Mouse (Mus musculus): ENCODE data around the gene Nrxn1. TPM values are rescaled to one million over a fixed set of nuclear protein-coding genes. Genes with fewer than 3 reads are reported as not detected.

The Nrxn1 gene
- total RNA-seq, 2 experiments from 2014 or later: 615 to 617 TPM

DNA sequence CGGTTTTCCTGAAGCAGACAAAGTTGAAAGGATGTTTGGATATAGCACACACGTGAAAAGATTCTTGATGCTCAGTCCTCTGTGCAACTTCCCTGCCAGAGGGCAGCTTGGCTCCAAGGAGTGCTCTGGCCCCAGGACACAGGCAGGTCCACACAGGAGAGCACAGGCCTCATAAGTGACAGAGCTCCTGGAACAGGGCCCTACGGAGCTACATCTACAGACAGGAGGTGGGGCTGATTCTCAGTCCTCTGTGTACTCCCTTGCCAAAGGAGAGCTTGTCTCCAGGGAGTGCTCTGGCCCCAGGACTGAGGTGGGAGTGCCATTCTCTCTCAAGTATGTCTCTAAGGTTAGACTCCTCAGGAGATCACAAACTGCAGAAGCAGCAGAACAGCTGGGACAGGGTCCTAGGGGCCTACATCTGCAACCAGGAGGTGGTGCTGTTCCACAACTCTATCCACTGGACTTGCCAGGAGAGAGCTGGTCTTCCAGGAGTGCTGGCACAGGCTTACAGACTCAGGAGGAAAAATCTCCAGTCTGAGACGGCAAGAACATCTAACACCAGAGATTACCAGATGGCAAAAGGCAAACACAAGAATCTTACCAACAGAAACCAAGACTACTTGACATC is 129.9 kb downstream of the Nrxn1 start:
- H3K27ac ChIP-seq: no peak overlapping the region
- TF ChIP-seq CTCF (IDR thresholded peaks at IDR 0.05): peak; percentile 25
- intact Hi-C loops (cut with DNase I): no loop called here
- H3K4me3 ChIP-seq: no peak overlapping the region
- no peak for DNase-seq (ENCODE audit: extremely low spot score in 1 of 2, low spot score in 2 of 2)

GRCm38 (mm10) chr17:90955221-90955620 is 137.7 kb downstream of the Nrxn1 start:
- no peak overlapping the region for H3K4me3 ChIP-seq
- DNase-seq (ENCODE audit: extremely low spot score in 1 of 2, low spot score in 2 of 2): no peak
- intact Hi-C loops (cut with DNase I): no loop called here
- H3K27ac ChIP-seq: no peak overlapping the region
- no peak for TF ChIP-seq CTCF (IDR thresholded peaks at IDR 0.05)

GRCm38 (mm10) chr17:90934929-90935328 is 157.9 kb downstream of the Nrxn1 start:
- intact Hi-C loops (cut with DNase I): no loop called here
- DNase-seq (ENCODE audit: extremely low spot score in 1 of 2, low spot score in 2 of 2): no peak
- no peak for TF ChIP-seq CTCF (IDR thresholded peaks at IDR 0.05)
- Histone ChIP-seq H3K27ac (no peak overlapping the region), H3K4me3 (no peak overlapping the region)

DNA sequence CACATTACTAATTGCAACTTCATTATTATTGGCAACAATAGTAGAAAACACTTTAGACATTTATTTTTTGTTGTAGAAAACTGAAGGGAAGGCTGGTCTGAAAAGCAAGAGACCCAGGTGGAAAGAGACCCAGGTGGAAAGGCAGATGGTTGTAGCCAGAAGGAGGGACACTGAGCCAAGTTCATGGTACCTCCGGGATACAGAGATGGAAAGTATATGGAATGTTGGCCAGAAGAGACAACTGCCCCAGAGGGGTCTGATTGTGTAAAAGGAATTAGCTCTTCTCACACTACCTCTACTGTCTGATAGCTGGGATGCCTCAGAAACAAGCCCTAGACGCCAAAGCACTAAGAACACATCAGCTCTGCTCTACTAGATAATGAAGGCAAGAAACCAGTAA is 179.6 kb downstream of the Nrxn1 start:
- TF ChIP-seq CTCF (IDR thresholded peaks at IDR 0.05): no peak
- H3K4me3 ChIP-seq: no peak overlapping the region
- intact Hi-C loops (cut with DNase I): no loop called here
- no peak overlapping the region for H3K27ac ChIP-seq
- DNase-seq (ENCODE audit: extremely low spot score in 1 of 2, low spot score in 2 of 2): no peak

DNA sequence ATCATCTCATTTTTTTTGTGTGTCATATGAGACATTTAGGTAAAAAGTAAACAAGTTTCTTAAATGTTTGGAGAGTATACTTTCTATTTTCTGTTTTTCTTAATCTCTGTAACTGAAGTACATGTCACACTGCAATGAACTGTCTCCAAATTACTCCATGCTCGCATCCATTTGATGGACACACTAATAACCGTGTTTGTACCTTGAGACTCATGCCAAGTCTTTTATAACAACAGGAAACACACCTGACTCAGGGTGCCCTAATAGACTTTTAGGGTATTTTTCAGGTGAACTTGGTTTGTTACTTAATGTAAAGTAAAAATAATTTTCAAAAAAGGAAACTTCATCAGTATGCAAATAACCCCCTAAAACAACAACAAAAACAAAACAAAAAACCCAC is 180.1 kb downstream of the Nrxn1 start:
- intact Hi-C loops (cut with DNase I): no loop called here
- H3K27ac ChIP-seq: no peak overlapping the region
- no peak overlapping the region for H3K4me3 ChIP-seq
- TF ChIP-seq CTCF (IDR thresholded peaks at IDR 0.05): no peak
- DNase-seq (ENCODE audit: extremely low spot score in 1 of 2, low spot score in 2 of 2): no peak

GRCm38 (mm10) chr17:90912341-90912740 is 180.5 kb downstream of the Nrxn1 start:
- no peak overlapping the region for H3K4me3 ChIP-seq
- intact Hi-C loops (cut with DNase I): no loop called here
- DNase-seq (ENCODE audit: extremely low spot score in 1 of 2, low spot score in 2 of 2): no peak
- H3K27ac ChIP-seq: 0 out of 2 replicates have a peak overlapping the region, but pooled peaks have one; percentile 4
- no peak for TF ChIP-seq CTCF (IDR thresholded peaks at IDR 0.05)

DNA sequence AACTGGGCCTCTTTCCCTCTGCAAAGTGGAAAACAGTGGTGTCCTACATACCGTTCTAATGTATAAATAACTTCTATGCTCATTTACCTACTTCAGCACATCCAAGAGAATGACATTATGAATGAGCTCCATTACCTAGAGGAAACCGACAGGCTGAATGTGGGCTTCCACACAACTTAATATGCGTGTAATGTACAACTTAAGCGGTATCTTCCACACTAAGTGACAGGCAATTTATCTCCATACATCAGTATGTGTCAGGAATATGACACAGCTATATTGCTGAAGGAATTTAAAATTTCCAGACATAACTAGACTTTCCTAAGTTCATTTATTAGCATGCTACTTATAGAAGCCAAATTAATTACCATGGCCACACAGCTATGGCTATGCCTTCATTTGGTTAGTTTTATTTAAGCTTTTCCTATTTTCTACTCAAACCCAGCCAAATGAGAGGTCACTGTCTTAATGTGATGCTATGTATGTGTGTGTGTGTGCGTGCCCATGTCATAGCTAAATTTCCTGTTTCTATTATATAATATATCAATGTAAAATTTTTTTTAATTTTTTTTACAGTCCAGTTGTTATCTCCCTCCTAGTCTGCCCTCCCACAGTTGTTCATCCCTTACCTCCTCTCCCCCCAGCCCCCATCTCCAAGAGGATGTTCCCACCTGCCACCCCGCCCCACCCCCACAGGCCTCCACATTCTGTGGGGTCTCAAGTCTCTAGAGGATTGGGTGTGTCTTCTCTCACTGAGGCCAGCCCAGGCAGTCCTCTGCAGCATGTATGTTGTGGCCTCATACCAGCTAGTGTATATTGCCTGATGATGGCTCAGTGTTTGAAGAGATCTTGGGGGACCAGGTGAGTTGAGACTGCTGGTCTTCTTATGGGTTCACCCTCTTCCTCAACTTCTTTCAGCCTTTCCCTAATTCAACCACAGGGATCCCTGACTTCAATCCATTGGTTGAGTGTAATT is 186.5 kb downstream of the Nrxn1 start:
- intact Hi-C loops (cut with DNase I): no loop called here
- DNase-seq (ENCODE audit: extremely low spot score in 1 of 2, low spot score in 2 of 2): no peak
- Histone ChIP-seq H3K4me3 (no peak overlapping the region), H3K27ac (peak overlapping the region; percentile 51; the same call in 1 of the 2 replicates)
- no peak for TF ChIP-seq CTCF (IDR thresholded peaks at IDR 0.05)

DNA sequence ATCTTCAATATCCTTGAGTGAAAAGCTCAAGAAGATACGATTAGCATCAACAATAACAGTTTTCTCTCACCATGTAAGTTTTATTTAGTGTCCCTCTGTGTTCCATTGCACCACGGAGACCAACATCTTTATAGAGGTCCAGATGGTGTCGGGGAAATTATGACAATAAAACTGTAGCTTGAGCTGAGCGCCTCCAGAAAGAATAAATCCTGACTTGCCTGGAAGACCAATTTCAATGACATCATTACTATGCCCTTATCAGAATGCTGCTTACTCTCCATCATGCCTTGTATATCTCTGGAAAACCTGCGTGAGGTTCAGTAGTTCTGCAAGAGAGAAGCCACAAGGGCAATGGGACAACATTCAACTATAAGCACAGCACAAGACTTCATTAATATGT is 187.7 kb downstream of the Nrxn1 start:
- intact Hi-C loops (cut with DNase I): no loop called here

DNA sequence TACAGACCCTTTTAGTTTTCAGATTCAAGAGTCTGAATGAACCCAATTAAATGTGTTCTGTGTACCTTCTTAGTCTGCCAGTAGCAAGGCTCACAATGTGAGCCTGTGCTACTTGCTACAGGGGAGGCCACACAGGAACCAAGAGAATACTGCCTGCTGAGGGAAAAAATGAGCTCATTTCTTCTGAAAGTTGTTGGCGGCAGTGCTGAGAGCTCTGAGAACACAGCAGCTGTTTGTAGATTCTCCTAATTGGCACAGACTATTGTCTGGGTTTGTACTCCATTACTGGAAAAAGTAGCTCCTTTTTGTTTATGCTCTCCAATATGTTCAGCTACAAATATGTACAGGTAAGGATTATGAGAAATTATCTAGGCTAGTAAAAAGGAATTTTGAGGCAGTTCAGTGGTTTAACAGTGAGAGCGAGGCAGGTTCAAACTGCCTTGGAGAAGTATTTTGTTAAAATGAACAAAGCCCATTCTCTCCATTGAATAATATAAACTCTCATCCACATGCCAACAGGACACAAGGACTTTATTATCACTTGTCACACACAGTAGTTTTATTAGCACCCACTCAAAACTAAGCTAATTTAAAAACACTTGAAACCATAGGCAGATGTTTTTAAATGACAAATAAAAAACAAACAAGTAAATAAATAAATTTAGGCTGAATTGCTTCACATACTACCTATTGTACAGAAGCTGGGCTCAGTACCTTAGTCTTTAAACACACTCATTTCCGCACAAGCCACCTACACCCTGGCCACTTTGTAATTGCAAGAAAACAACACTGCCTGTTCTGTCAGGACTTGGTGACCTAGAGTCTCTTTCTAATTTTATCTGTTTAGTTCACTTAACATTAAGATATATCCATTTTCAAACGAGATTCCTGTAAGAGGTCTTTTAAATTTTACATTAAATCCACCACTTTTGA is 200.3 kb downstream of the Nrxn1 start:
- no peak; the same call in 1 of the 2 replicates for TF ChIP-seq CTCF (IDR thresholded peaks at IDR 0.05)
- Histone ChIP-seq H3K27ac (peak overlapping the region; percentile 85), H3K4me3 (no peak overlapping the region)
- peak; percentile 32 to 53 for DNase-seq (ENCODE audit: extremely low spot score in 1 of 2, low spot score in 2 of 2)
- intact Hi-C loops (cut with DNase I): loop anchor here (5.0 to 10.0 kb wide), 2 partner anchors 80 to 102 kb away; no protein-coding TSS in a partner anchor

More for the DNA sequence above, 187.7 kb downstream of the Nrxn1 start:
- no peak for DNase-seq (ENCODE audit: extremely low spot score in 1 of 2, low spot score in 2 of 2)
- TF ChIP-seq CTCF (IDR thresholded peaks at IDR 0.05): no peak
- Histone ChIP-seq H3K4me3 (no peak overlapping the region), H3K27ac (no peak overlapping the region)

GRCm38 (mm10) chr17:90891711-90892110 is 201.2 kb downstream of the Nrxn1 start:
- DNase-seq (ENCODE audit: extremely low spot score in 1 of 2, low spot score in 2 of 2): no peak
- Histone ChIP-seq H3K4me3 (no peak overlapping the region), H3K27ac (peak overlapping the region; percentile 85)
- intact Hi-C loops (cut with DNase I): loop anchor here (5.0 to 10.0 kb wide), 2 partner anchors 79 to 103 kb away; no protein-coding TSS in a partner anchor
- no peak for TF ChIP-seq CTCF (IDR thresholded peaks at IDR 0.05)

DNA sequence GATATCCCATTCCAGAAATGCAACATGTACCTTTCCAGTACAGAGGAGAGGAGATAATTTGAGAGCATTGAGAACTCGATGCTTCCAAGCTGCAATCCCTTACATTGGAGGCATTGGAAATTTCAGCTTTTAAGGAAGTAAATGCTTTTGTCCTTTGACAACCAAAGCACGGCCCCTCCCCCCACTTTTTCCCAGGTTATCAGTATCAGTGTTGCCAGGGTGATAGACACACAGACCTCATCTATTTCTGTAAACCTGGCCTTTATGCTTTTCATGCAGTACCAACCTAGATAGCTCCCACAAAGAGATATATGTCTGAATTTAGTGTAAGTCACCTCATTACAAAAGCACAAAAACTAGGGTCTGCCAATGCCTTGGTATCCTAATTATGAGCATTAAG is 235.6 kb downstream of the Nrxn1 start:
- DNase-seq (ENCODE audit: extremely low spot score in 1 of 2, low spot score in 2 of 2): no peak
- Histone ChIP-seq H3K4me3 (no peak overlapping the region), H3K27ac (peak overlapping the region; percentile 40; the same call in 1 of the 2 replicates)
- intact Hi-C loops (cut with DNase I): no loop called here
- no peak for TF ChIP-seq CTCF (IDR thresholded peaks at IDR 0.05)
